Mouse (Mus musculus) lung, adult 2 months (tissue): Measurements from ENCODE around the gene Tnfrsf13c.

Experiments
- CTCF ChIP-seq: fragments of 200-500 bp; IDR thresholded peaks from 2 replicates; pipeline ENCODE4 v1.5.1; 2011; ENCODE audit warnings: mild to moderate bottlenecking, low read length, control low read depth; ENCODE audit not compliant: insufficient read depth
- POLR2A ChIP-seq: fragments of 200-500 bp; IDR thresholded peaks from 2 replicates; pipeline ENCODE4 v1.6.1; 2011; ENCODE audit warnings: low read depth, mild to moderate bottlenecking, control low read depth, low read length, borderline replicate concordance; ENCODE audit errors: extremely low read depth

- TF ChIP-seq POLR2A, result no peak
- TF ChIP-seq CTCF, result no peak
Measured at GRCm38 (mm10) chr15:82184656-82185055, 39.5 kb downstream of the Tnfrsf13c start.
